Mouse (Mus musculus) liver, embryonic 14.5 days (tissue): ENCODE data around the gene Nt5e.

ENCODE experiments used
- CTCF ChIP-seq: IDR thresholded peaks from 2 replicates; pipeline ENCODE4 v1.5.1; 2016; ENCODE audit warnings: antibody characterized with exemption, low read depth, control low read depth
- EP300 ChIP-seq: IDR thresholded peaks from 2 replicates; pipeline ENCODE4 v1.6.1; 2016; ENCODE audit warnings: antibody characterized with exemption, low read depth

GRCm38 (mm10) chr9:88277588-88277987 lies 49.4 kb upstream of the Nt5e start:
- TF ChIP-seq CTCF (no peak), EP300 (no peak)
